Mouse (Mus musculus) urinary bladder, postnatal 36 days (tissue): ENCODE results near the gene Slc16a3.

Experiments used
- DNase-seq, 2 experiments: peaks; one replicate each; pipeline ENCODE4 v3.0.0; 2022; ENCODE audit warnings: low spot score in 2 of 2, mixed read lengths in 1 of 2

The Slc16a3 gene

GRCm38 (mm10) chr11:120948328-120948727 is at the start of gene Slc16a3:
TSS of gene Slc16a3 (plus strand) at chr11:120948480.
- no peak for DNase-seq

GRCm38 (mm10) chr11:120900276-120901244 is 47.7 kb upstream of the Slc16a3 start:
- no peak for DNase-seq

- no peak for DNase-seq
Measured at GRCm38 (mm10) chr11:120901729-120902486, 46.4 kb upstream of the Slc16a3 start.

GRCm38 (mm10) chr11:120902487-120903142 is 45.7 kb upstream of the Slc16a3 start:
- DNase-seq: peak in 1 of 2 experiments; percentile 31

GRCm38 (mm10) chr11:120903159-120903850 is 45.0 kb upstream of the Slc16a3 start:
- no peak for DNase-seq

DNA sequence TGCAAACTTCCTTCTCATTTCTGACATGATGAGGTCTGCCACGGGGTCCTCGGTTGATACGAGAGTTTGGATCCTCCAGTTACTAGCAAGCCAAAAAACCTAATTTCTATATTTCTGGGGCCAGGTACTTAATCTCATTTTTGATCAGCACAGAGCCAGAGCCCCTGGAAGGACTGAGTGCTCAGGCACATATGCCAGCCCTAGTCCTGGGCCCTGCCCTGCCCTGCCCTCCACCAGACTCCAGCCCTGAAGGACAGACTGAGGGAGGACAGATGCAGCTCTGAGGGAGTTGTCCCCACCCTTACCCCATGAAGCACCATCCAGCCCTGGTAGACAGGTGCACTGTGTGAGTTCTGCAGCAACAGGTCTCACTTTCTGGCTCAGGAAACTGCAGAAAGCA is 43.7 kb upstream of the Slc16a3 start:
- no peak for DNase-seq

GRCm38 (mm10) chr11:120905430-120905873 is 42.8 kb upstream of the Slc16a3 start:
- peak; percentile 66 to 76 for DNase-seq

DNA sequence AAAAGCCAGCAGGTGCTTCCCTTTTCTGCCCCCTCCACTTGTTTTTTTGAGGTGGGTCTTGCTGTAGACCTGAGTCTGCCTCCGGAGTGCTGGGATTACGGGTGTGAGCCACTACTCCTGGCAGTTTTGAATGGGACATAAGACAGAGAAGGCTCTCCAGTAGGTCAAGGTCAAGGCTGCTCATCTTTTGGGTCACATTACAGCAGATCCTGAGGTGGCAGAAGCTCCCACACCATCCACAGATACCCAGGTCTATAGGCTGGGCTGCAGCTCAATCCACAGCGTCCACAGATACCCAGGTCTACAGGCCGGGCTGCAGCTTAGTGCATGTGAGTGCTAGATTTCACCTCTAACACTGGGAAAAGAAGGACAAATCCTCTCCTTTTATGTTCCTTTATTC is 34.5 kb upstream of the Slc16a3 start:
- DNase-seq: no peak

DNA sequence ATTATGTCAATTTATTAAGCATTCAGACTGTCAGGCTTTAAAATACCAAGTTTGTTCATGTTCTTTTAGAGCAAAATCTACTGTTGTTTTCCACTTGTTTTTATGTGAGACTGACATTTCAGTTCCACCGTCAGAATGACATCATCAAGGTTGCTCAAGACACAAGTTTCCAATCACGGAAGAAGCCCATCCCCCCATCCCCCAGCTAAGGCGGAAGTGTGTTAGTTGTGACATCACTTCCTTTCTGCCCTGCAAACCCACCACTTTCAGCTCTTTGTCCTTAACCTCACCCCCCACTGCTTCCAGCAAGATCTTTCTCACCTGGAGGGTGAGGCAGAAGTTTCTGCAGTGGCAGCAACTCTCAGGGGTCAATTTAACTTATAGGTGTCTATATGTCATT is 31.8 kb upstream of the Slc16a3 start:
- no peak for DNase-seq

DNA sequence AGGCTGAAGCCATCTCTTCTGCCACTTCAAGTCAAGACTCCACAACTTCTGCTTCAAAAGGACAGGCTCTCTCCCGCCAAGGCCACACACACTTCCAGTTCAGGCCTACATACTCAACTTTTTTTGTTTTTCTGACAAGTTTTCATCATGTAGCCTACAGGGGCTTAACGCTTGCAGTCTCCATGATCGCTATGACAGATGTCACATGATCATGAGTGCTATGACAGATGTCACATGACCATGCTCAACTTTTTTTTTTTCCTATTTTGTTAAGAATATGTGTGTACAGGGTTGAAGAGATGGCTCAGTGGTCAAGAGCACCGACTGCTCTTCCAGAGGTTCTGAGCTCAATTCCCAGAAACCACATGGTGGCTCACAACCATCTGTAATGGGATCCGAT is 30.5 kb upstream of the Slc16a3 start:
- DNase-seq: no peak

GRCm38 (mm10) chr11:120922528-120922927 is 25.8 kb upstream of the Slc16a3 start:
- no peak for DNase-seq

GRCm38 (mm10) chr11:120928468-120928867 is 19.8 kb upstream of the Slc16a3 start:
- no peak for DNase-seq

DNA sequence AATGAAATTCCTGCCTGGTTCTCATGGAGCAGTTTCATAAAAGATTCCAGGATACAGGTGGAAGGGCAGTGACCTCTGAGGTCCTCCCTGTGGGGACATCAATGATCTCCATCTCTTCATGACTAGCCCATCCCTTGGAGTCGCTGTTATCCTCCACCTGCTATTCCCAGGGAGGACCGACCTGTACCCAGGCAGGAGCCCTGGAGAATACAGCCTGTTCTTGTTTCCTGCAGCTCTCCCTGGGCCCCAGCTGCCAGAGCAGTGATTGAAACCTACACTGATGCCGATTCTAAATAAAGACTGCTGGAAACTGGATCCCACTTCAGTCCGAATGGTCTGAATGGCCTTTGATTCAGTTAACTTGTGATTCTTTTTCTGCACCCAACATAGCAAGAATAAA is 16.8 kb upstream of the Slc16a3 start:
- no peak for DNase-seq

GRCm38 (mm10) chr11:120932564-120933398 is 15.5 kb upstream of the Slc16a3 start, which contains the start of gene Ccdc57:
TSS of gene Ccdc57 (minus strand) at chr11:120932872.
- peak; percentile 86 to 88 for DNase-seq

- no peak for DNase-seq
Measured at GRCm38 (mm10) chr11:120937976-120938375, 10.3 kb upstream of the Slc16a3 start.

DNA sequence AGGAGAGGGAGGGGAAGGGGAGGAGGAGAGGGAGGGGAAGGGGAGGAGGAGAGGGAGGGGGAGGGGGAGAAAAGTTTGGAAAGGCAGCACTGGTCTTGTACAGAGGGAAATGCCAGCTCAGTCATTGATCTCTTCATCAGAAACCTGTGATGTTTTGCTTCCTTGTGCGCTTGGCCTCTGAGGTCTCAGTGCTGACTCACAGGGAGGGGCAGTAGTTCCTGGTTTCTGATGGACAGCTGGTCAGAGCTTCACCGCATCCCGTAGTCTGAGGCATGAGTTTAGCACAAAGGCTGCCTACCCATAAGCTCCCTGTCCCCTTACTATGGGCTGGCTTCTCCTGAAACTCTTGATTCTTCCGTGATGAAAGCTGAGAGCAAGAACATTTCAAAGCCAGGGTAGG is 9.5 kb upstream of the Slc16a3 start:
- peak; percentile 24 to 49 for DNase-seq

DNA sequence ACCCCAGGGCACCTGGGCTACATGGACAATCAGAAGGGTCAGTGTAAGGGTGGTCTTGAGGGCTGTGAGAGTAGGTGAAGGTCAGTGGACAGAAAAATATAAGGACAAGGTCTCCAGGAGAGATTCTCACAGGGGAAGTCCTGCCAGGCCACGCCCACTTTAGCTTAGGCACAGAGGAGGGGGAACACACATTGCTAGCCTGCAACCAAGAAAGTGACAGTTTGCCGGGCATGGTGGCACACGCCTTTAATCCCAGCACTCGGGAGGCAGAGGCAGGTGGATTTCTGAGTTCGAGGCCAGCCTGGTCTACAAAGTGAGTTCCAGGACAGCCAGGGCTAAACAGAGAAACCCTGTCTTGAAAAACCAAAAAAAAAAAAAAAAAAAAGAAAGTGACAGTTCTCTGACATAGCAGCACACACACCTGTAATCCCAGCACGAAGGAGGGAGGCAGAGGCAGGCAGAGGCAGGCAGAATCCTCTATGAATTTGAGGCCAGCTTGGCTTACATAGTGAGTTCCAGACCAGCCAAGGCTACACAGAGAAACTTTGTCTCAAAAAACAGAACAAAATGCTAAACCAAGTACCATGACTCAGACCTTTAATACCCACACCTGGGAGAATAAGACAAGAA is 8.5 kb upstream of the Slc16a3 start:
- no peak for DNase-seq

GRCm38 (mm10) chr11:120940959-120941358 is 7.3 kb upstream of the Slc16a3 start:
- no peak for DNase-seq

GRCm38 (mm10) chr11:120945266-120945665 is 3.0 kb upstream of the Slc16a3 start:
- no peak for DNase-seq

- DNase-seq: peak; percentile 58 to 73
Measured at GRCm38 (mm10) chr11:120945926-120946325, 2.4 kb upstream of the Slc16a3 start.
